Mouse (Mus musculus) midbrain, embryonic 15.5 days (tissue): ENCODE results near the gene Caskin2. TPM values are rescaled to one million over a fixed set of nuclear protein-coding genes. Genes with fewer than 3 reads are reported as not detected.

ENCODE experiments used
- ATAC-seq: fragments of 200-750 bp; cut with Nextera tagmentation; replicated peaks from 2 replicates; pipeline ENCODE4 v1.8.0; 2017; ENCODE audit warnings: moderate TSS enrichment
- H3K27ac ChIP-seq: fragments of 300-500 bp; sonication (generic); 2 replicates; pipeline ENCODE4 v1.5.1; 2015; ENCODE audit warnings: mild to moderate bottlenecking, inconsistent platforms
- H3K27me3 ChIP-seq: fragments of 300-500 bp; sonication (generic); replicated peaks from 2 replicates; pipeline ENCODE4 v1.6.1; 2015; ENCODE audit warnings: inconsistent platforms
- H3K36me3 ChIP-seq: fragments of 300-500 bp; sonication (generic); replicated peaks from 2 replicates; pipeline ENCODE4 v1.6.1; 2015; ENCODE audit warnings: inconsistent platforms
- H3K4me1 ChIP-seq: fragments of 300-500 bp; sonication (generic); 2 replicates; pipeline ENCODE4 v1.6.1; 2015; ENCODE audit warnings: inconsistent platforms
- H3K4me2 ChIP-seq: fragments of 300-500 bp; sonication (generic); 2 replicates; pipeline ENCODE4 v1.6.1; 2015; ENCODE audit warnings: inconsistent platforms, mild to moderate bottlenecking, moderate library complexity
- H3K4me3 ChIP-seq: fragments of 300-500 bp; sonication (generic); 2 replicates; pipeline ENCODE4 v1.5.1; 2015; ENCODE audit warnings: mild to moderate bottlenecking, inconsistent platforms
- H3K9ac ChIP-seq: fragments of 300-500 bp; sonication (generic); 2 replicates; pipeline ENCODE4 v1.6.1; 2015; ENCODE audit warnings: mild to moderate bottlenecking, inconsistent platforms
- H3K9me3 ChIP-seq: fragments of 300-500 bp; sonication (generic); 2 replicates; pipeline ENCODE4 v1.6.1; 2016; ENCODE audit warnings: inconsistent platforms
- WGBS: fragments of 180-500 bp; shearing (Covaris S2); methylation state at CpG from one replicate; pipeline ENCODE4 v1.1.7; 2015; ENCODE audit warnings: mixed read lengths; 5-methylcytosine and 5-hydroxymethylcytosine counted together
- polyA plus RNA-seq: library from polyadenylated mRNA; unstranded; fragments of >200 nt; fragmentation: Nextera tagmentation; extraction: Ambion mirVana; gene quantifications from 2 replicates; pipeline ENCODE4 v1.2.1, GENCODE M21; 2015

The Caskin2 gene
- polyA plus RNA-seq, 1 experiment from 2014 or later: 9.4 TPM

DNA sequence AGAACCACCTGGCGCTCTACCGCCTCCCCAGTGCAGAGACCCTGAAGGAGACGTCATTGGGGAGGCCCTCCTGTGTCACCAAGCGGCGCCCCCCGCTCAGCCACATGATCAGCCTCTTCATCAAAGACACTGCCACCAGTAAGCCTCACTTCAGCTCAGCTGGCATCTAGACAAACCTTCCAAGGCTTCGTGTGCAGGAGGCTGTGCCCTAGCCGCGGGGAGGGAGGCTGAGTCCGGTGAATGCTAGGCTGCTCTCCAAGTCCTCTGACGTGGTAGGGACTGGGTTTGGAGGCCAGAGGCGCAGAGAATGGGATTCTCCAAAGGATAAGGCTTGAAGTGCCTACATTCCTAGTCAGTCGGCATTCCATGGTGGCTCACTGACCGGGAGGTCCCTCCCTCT lies 21.1 kb downstream of the Caskin2 start:
- no peak for ATAC-seq
- no peak overlapping the region for H3K4me3 ChIP-seq
- 83% methylated on average over 14 of the region's 14 CpGs for WGBS
- H3K36me3 ChIP-seq: peaks cover 61% of the 10 kb centered on the region
- no peak overlapping the region for H3K4me2 ChIP-seq
- H3K9me3 ChIP-seq: no peaks in the 10 kb centered on the region
- no peak overlapping the region for H3K9ac ChIP-seq
- H3K27me3 ChIP-seq: no peaks in the 10 kb centered on the region
- peaks cover under 1% of the 10 kb centered on the region; the same call in 1 of the 2 replicates for H3K4me1 ChIP-seq
- no peak overlapping the region for H3K27ac ChIP-seq

DNA sequence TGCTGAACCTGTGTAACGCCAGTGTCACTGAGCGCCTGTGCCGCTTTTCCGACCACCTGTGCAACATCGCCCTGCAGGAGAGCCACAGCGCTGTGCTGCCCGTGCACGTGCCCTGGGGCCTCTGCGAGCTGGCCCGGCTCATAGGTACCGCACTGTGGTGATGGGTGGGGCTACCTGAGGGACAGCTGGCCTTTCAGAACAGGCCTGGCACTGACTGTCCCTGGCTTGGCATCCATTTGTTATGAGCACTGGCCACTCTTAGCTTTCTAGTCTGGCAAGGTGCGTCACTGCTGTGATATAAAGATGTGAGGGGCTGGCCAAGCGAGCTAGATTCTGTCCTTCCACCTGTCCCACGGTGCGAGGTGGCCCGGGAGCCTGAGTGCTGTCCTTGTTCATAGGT lies 21.5 kb downstream of the Caskin2 start:
- no peak overlapping the region for H3K4me3 ChIP-seq

GRCm38 (mm10) chr11:115789787-115790186 lies 23.7 kb downstream of the Caskin2 start:
- Histone ChIP-seq H3K27ac (no peak overlapping the region), H3K9ac (no peak overlapping the region), H3K9me3 (no peaks in the 10 kb centered on the region), H3K36me3 (peaks cover 48% of the 10 kb centered on the region), H3K4me2 (no peak overlapping the region), H3K27me3 (no peaks in the 10 kb centered on the region), H3K4me1 (peaks cover 14% of the 10 kb centered on the region; the same call in 1 of the 2 replicates), H3K4me3 (no peak overlapping the region)
- 88% methylated on average over 7 of the region's 7 CpGs for WGBS
- ATAC-seq: no peak

More for the DNA sequence above, 21.5 kb downstream of the Caskin2 start:
- H3K27me3 ChIP-seq: no peaks in the 10 kb centered on the region
- WGBS: 98% methylated on average over 16 of the region's 16 CpGs
- H3K9me3 ChIP-seq: no peaks in the 10 kb centered on the region
- H3K4me2 ChIP-seq: no peak overlapping the region
- H3K4me1 ChIP-seq: peaks cover 4% of the 10 kb centered on the region; the same call in 1 of the 2 replicates
- no peak overlapping the region for H3K27ac ChIP-seq
- no peak overlapping the region for H3K9ac ChIP-seq
- ATAC-seq: no peak
- peaks cover 61% of the 10 kb centered on the region for H3K36me3 ChIP-seq

DNA sequence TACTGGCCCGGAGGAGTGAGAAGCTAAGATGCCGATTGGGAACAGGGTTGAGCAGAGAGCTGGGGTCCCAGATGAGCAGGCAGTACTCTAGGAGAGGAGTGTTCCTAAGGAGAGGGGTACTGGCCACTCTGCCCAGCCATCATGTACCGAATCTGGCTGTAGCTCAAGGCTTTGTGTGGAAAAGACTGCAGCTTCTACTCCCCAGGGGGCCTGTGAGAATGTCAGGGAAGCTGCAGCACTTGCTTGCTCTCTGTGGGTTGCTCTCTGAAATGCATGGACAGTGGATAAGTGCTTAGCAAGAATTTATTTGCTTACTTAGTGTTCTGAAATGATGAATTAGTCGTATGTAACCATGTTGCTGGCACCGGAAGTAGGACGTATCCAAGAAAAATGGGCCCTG lies 27.0 kb downstream of the Caskin2 start:
- no peak for ATAC-seq
- WGBS: 67% methylated on average over 6 of the region's 6 CpGs
- no peak overlapping the region for H3K9ac ChIP-seq
- H3K27me3 ChIP-seq: no peaks in the 10 kb centered on the region
- H3K4me3 ChIP-seq: no peak overlapping the region
- H3K9me3 ChIP-seq: no peaks in the 10 kb centered on the region
- no peak overlapping the region for H3K4me2 ChIP-seq
- peaks cover 22% of the 10 kb centered on the region for H3K36me3 ChIP-seq
- no peak overlapping the region for H3K27ac ChIP-seq
- H3K4me1 ChIP-seq: peaks cover 19% of the 10 kb centered on the region

DNA sequence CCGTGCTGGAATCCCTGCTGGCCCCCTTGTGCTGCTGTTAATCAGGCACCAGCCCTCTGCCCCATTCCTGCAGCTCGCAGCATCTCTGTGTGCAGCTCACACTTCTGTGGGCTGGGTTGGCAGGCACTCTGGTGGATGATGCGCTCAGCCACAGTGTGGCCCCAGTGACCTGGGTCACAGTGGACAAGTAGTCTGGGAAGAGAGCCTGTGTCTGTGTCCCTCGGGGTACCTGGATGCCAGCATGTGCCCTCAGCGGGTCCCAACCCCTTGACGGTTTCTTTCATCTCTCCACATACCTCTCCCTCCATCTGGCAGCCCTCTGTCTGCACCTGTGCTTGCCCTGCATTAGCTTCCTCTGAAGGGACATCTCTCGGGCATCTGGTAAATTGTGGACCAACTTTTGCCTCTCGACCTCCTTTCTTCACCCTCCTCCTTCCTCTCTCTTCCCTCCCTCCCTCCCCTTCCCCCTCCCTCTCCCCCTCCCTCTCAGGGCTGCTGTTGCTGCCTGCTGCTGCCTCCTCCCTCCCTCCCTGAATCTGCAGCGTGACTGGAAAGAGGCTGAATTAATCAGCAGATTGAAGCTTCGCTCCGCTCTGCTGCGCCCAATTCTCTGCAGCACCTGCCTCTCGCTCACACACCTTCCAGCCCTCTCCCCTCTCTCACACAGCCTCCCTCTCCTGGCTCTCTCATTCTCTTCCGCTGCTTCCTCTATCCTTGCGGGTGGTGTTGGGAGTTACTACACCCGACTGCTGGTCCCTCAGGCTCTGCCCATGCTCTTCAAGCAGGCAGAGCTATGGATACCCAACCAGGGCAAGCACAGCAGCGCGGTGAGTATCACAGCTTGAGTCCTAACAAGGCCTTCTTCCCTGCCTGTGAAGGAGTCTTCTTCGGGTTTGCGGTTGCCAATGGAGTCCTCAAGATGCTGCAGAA lies 33.0 kb downstream of the Caskin2 start:
- H3K4me1 ChIP-seq: peaks cover 46% of the 10 kb centered on the region
- 6% methylated on average over 20 of the region's 20 CpGs for WGBS

DNA sequence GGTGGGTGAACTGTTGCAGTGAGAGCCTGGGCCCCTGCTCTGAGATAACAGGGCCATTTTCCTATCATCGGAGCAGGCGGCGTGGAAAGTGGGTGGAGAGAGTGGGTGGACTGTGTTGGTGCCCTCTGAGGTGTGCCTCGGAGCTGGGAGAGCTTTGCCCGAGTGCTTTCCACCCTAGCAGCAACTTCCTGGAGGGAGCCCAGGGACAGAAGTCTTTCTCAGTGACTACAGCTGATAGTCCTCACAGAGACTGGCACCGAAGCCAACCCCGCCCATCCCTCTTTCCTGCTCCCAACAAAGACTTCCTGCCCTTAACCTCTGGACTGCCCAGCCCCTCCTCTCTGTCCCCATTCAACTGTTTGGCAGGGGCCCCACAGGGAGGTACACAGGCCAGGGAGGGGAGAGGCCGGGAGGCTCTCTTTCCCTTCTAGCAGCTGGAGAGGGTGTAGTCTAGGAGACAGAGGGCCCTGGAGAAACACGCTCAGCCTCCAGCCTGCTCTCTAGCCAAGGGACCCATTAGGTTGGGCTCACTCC lies 34.3 kb downstream of the Caskin2 start:
- 7% methylated on average over 9 of the region's 9 CpGs for WGBS
- H3K4me1 ChIP-seq: peaks cover 48% of the 10 kb centered on the region
- no peaks in the 10 kb centered on the region for H3K27me3 ChIP-seq
- no peaks in the 10 kb centered on the region for H3K36me3 ChIP-seq
- ATAC-seq: peak; percentile 74
- peak overlapping the region; percentile 57 for H3K27ac ChIP-seq
- no peak overlapping the region for H3K9ac ChIP-seq
- H3K4me2 ChIP-seq: 0 out of 2 replicates have a peak overlapping the region, but pooled peaks have one; percentile 2
- no peaks in the 10 kb centered on the region for H3K9me3 ChIP-seq
- H3K4me3 ChIP-seq: no peak overlapping the region

More for the DNA sequence above, 33.0 kb downstream of the Caskin2 start:
- Histone ChIP-seq H3K36me3 (no peaks in the 10 kb centered on the region), H3K9ac (peak overlapping the region; percentile 37), H3K9me3 (no peaks in the 10 kb centered on the region), H3K27ac (peak overlapping the region; percentile 87), H3K27me3 (no peaks in the 10 kb centered on the region), H3K4me3 (peak overlapping the region; percentile 27), H3K4me2 (peak overlapping the region; percentile 51)
- peak; percentile 78 for ATAC-seq

DNA sequence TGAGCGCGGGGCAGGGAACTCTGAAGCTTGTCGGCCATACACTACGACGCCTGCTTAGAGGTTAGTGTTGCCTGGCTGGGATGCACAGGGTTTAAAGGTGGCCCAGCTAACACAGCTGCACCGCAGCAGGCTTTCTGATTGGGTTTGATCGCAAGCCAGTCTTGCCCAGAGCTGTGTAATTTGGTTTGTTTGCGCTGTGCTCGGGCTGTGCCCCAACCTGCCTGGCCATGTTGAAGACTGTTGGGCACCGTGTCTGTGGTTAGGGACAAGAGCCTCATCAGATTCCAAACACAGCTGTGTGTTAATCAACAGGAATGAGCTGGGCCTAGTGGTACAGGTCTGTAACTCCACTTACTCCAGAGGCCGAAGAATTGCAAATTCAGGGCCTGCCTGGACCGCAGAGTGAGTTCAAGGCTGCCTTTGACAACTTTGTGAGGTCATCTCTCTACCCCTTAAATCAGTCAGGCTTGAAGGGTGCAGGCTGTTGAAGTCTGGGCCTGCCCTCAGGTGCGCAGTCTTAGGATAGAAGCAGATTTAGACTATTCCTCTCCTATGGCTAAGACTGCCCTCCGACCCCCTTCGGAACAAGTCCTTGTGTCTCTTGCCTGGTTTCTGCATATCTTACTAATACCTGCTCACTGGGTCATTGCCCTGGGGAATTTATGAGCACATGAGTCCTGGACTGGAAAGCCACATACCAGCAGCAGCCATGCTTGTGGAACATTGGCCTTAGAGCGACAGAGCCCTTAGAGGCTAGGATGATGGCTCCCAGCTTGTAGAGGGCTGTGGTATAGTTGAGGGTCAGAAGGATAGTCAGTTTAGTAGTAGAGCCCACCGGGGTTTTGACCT lies 35.7 kb downstream of the Caskin2 start:
- no peak for ATAC-seq
- H3K4me1 ChIP-seq: peaks cover 45% of the 10 kb centered on the region
- WGBS: 82% methylated on average over 17 of the region's 17 CpGs

DNA sequence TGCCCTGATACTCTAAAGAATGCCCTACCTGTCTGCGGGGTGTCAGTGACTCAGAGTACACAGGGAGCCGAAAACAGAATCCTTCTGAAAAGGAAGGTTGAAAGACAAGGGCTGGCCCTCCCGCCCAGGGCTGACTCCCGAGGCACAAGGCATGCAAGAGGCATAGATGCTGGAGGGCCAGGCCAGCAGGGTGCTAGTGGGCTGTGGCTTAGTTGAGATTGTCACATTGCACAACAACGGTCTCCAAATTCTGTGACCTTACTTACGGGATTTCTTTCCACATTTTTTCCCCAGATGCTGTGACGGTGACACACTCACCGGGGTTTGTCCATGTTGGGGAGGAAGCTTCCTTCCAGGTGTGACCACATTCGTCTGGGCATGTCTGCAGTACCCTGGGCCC lies 36.5 kb downstream of the Caskin2 start:
- ATAC-seq: no peak
- H3K9ac ChIP-seq: no peak overlapping the region
- no peaks in the 10 kb centered on the region for H3K9me3 ChIP-seq
- WGBS: 52% methylated on average over 9 of the region's 9 CpGs
- no peak overlapping the region for H3K4me2 ChIP-seq
- H3K4me1 ChIP-seq: peaks cover 45% of the 10 kb centered on the region
- H3K27ac ChIP-seq: no peak overlapping the region
- no peaks in the 10 kb centered on the region for H3K27me3 ChIP-seq
- no peaks in the 10 kb centered on the region for H3K36me3 ChIP-seq
- no peak overlapping the region for H3K4me3 ChIP-seq

More for the DNA sequence above, 35.7 kb downstream of the Caskin2 start:
- H3K4me3 ChIP-seq: no peak overlapping the region
- H3K9me3 ChIP-seq: no peaks in the 10 kb centered on the region
- no peak overlapping the region for H3K4me2 ChIP-seq
- no peak overlapping the region for H3K27ac ChIP-seq
- no peak overlapping the region for H3K9ac ChIP-seq
- H3K27me3 ChIP-seq: no peaks in the 10 kb centered on the region
- no peaks in the 10 kb centered on the region for H3K36me3 ChIP-seq

DNA sequence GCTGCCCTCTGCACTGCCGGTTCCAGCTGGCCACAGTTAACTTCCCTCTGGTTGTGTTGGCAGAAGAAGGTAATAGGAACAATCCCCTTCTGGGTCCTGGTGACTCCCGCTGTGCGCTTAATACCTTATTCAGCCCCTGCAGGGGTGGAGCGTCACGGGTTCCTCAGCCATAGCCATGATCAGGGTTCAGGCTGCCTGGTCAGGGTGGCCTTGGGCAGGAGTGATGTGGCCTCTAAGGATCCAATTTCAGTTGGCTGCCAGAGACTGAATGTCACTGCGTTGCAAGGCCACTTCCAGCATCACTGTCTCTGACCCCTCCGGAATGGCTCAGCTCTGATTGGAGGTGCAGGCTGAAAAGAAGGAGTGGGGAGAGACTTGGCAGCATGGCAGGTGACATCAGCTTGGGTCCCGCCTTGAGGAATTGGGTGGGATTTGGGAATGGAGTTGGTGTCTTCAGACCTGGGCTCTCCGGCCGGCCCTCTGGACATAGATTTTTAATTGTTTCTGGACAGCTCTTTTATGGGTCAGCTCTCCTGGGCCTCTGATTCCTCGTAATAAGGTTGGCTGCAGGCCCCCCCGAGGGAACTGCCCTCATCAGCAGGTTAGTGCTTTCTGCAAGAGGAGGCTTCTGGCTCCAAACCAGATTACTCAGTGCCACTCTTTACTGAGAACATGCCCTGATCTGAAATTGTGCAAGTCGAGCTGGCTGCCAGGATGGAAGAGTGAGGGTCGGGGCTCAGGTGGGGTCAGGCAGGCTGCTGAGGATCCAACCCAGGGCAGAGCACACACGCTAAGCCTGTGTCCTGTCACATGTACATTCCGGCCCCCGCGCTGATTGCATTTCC lies 37.4 kb downstream of the Caskin2 start:
- Histone ChIP-seq H3K9ac (no peak overlapping the region), H3K4me1 (peaks cover 39% of the 10 kb centered on the region), H3K4me2 (no peak overlapping the region), H3K4me3 (no peak overlapping the region), H3K9me3 (no peaks in the 10 kb centered on the region), H3K27me3 (no peaks in the 10 kb centered on the region), H3K36me3 (no peaks in the 10 kb centered on the region), H3K27ac (no peak overlapping the region)
- no peak for ATAC-seq
- WGBS: 36% methylated on average over 18 of the region's 18 CpGs

DNA sequence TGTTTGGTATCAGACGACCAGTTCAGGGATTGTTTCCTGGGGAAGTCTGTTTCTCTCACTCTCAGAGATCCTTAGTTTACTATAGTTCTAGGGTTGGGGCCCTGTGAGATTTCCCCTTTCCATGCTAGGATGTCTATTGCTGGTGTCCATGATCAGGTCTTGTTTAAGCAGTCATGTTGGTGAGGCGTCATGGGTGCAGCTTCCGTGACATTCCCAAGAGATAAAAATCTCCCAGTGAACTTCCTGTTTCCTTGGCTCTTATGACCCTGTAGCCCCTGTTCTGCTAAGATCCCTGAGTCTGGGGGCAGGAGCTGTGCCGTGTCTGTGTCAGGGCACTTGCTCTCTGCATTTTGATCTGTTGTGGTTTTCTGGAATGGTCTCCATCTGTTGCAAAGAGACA lies 38.8 kb downstream of the Caskin2 start:
- Histone ChIP-seq H3K27me3 (no peaks in the 10 kb centered on the region), H3K27ac (no peak overlapping the region), H3K4me1 (peaks cover 30% of the 10 kb centered on the region), H3K9ac (no peak overlapping the region), H3K36me3 (no peaks in the 10 kb centered on the region), H3K4me2 (no peak overlapping the region), H3K4me3 (no peak overlapping the region), H3K9me3 (no peaks in the 10 kb centered on the region)
- WGBS: 73% methylated on average over 4 of the region's 4 CpGs
- no peak for ATAC-seq

DNA sequence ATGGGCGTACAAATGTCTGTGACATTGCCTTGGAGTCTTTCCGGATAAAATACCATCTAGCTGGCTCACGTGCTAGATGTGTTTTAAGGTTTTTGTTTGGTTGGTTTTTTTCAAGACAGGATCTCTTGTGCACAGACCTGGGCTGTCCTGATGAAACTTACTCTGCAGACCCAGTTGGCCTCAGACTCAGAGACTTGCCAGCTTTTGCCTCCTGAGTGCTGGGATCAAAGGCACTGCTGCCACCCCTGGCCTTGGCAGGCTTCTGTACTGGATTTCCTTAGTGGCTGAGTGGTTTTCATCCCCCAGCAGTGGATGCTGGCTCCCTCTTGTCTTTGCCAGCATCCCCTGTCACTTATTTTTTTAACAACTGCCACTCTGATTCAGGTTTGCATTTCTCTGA lies 44.5 kb downstream of the Caskin2 start:
- no peak overlapping the region for H3K4me2 ChIP-seq
- no peak for ATAC-seq
- no peak overlapping the region for H3K27ac ChIP-seq
- no peak overlapping the region for H3K4me3 ChIP-seq
- no peak overlapping the region for H3K9ac ChIP-seq
- H3K4me1 ChIP-seq: peaks cover 31% of the 10 kb centered on the region
- 85% methylated on average over 3 of the region's 3 CpGs for WGBS
- H3K9me3 ChIP-seq: no peaks in the 10 kb centered on the region
- no peaks in the 10 kb centered on the region for H3K36me3 ChIP-seq
- H3K27me3 ChIP-seq: no peaks in the 10 kb centered on the region
